Mouse (Mus musculus) left cerebral cortex, adult 9 months (tissue): Measurements from ENCODE around the gene Cyp11a1.
A peak's percentile ranks its signal among the peaks of the same experiment; 100 is the strongest.

Source experiments
- DNase-seq, 2 experiments: peaks; one replicate each; pipeline ENCODE4 v3.0.0; 2022; ENCODE audit warnings: low spot score in 2 of 2

Gene Cyp11a1

GRCm38 (mm10) chr9:58005753-58006461, at the start of gene Cyp11a1:
Gene Cyp11a1, plus strand, starts transcription at chr9:58006411.
- DNase-seq = peak in 1 of 2 experiments; percentile 49

- no peak for DNase-seq
Measured at GRCm38 (mm10) chr9:57956838-57957236, 49.4 kb upstream of the Cyp11a1 start.

GRCm38 (mm10) chr9:57958615-57959014, 47.6 kb upstream of the Cyp11a1 start:
- DNase-seq = no peak

- no peak for DNase-seq
Measured at GRCm38 (mm10) chr9:57959399-57959798, 46.8 kb upstream of the Cyp11a1 start.

- DNase-seq = no peak
Measured at GRCm38 (mm10) chr9:57959886-57960866, 46.0 kb upstream of the Cyp11a1 start.

GRCm38 (mm10) chr9:57961226-57961625, 45.0 kb upstream of the Cyp11a1 start:
- DNase-seq = no peak

GRCm38 (mm10) chr9:57961863-57962778, 44.1 kb upstream of the Cyp11a1 start:
- no peak for DNase-seq

- DNase-seq = no peak
Measured at GRCm38 (mm10) chr9:57963249-57963997, 42.8 kb upstream of the Cyp11a1 start.

- DNase-seq = no peak
Measured at GRCm38 (mm10) chr9:57963998-57964395, 42.2 kb upstream of the Cyp11a1 start.

GRCm38 (mm10) chr9:57964528-57965250, 41.5 kb upstream of the Cyp11a1 start:
- no peak for DNase-seq

GRCm38 (mm10) chr9:57965281-57966185, 40.7 kb upstream of the Cyp11a1 start:
- peak in 1 of 2 experiments; percentile 55 for DNase-seq

- DNase-seq = peak in 1 of 2 experiments; percentile 78
Measured at GRCm38 (mm10) chr9:57967237-57967960, 38.8 kb upstream of the Cyp11a1 start.

- no peak for DNase-seq
Measured at GRCm38 (mm10) chr9:57968166-57968771, 37.9 kb upstream of the Cyp11a1 start.

- DNase-seq = no peak
Measured at GRCm38 (mm10) chr9:57968783-57969542, 37.2 kb upstream of the Cyp11a1 start.

GRCm38 (mm10) chr9:57969736-57970495, 36.3 kb upstream of the Cyp11a1 start:
- DNase-seq = no peak

- DNase-seq = no peak
Measured at GRCm38 (mm10) chr9:57971413-57971812, 34.8 kb upstream of the Cyp11a1 start.
